Mouse (Mus musculus) heart, embryonic 13.5 days (tissue): Measurements from ENCODE around the gene Narf. TPM values are rescaled to one million over a fixed set of nuclear protein-coding genes. Genes with fewer than 3 reads are reported as not detected.

Experiments used
- ATAC-seq: fragments of 200-750 bp; cut with Nextera tagmentation; 2 replicates; pipeline ENCODE4 v1.8.0; 2017; ENCODE audit warnings: moderate TSS enrichment; ENCODE audit not compliant: insufficient number of reproducible peaks, low FRiP score, low TSS enrichment; ENCODE audit errors: extremely low read depth
- H3K27ac ChIP-seq: fragments of 300-500 bp; sonication (generic); replicated peaks from 2 replicates; pipeline ENCODE4 v1.5.1; 2015; ENCODE audit warnings: moderate library complexity, mild to moderate bottlenecking, inconsistent platforms
- H3K27me3 ChIP-seq: fragments of 300-500 bp; sonication (generic); replicated peaks from 2 replicates; pipeline ENCODE4 v1.6.1; 2015; ENCODE audit warnings: mild to moderate bottlenecking, inconsistent platforms
- H3K36me3 ChIP-seq: fragments of 300-500 bp; sonication (generic); 2 replicates; pipeline ENCODE4 v1.6.1; 2015; ENCODE audit warnings: mild to moderate bottlenecking, inconsistent platforms
- H3K4me1 ChIP-seq: fragments of 300-500 bp; sonication (generic); 2 replicates; pipeline ENCODE4 v1.6.1; 2015; ENCODE audit warnings: inconsistent platforms
- H3K4me2 ChIP-seq: fragments of 300-500 bp; sonication (generic); 2 replicates; pipeline ENCODE4 v1.6.1; 2015; ENCODE audit warnings: inconsistent platforms, mild to moderate bottlenecking, moderate library complexity
- H3K4me3 ChIP-seq: fragments of 300-500 bp; sonication (generic); 2 replicates; pipeline ENCODE4 v1.5.1; 2015; ENCODE audit warnings: moderate library complexity, mild to moderate bottlenecking, inconsistent platforms
- H3K9ac ChIP-seq: fragments of 300-500 bp; sonication (generic); 2 replicates; pipeline ENCODE4 v1.6.1; 2015; ENCODE audit warnings: inconsistent platforms, mild to moderate bottlenecking, moderate library complexity
- H3K9me3 ChIP-seq: fragments of 300-500 bp; sonication (generic); 2 replicates; pipeline ENCODE4 v1.6.1; 2016; ENCODE audit warnings: inconsistent platforms
- WGBS: fragments of 180-500 bp; shearing (Covaris S2); methylation state at CpG from one replicate; pipeline ENCODE4 v1.1.7; 2015; ENCODE audit warnings: mixed read lengths; 5-methylcytosine and 5-hydroxymethylcytosine counted together
- polyA plus RNA-seq: library from polyadenylated mRNA; unstranded; fragments of >200 nt; fragmentation: Nextera tagmentation; extraction: Ambion mirVana; gene quantifications from 2 replicates; pipeline ENCODE4 v1.2.1, GENCODE M21; 2015

Narf gene
- polyA plus RNA-seq, 1 experiment from 2014 or later, result 46.1 TPM

GRCm38 (mm10) chr11:121239669-121240068 lies 2.6 kb downstream of the Narf start:
- Histone ChIP-seq H3K9me3 (no peaks in the 10 kb centered on the region), H3K4me3 (peak overlapping the region; percentile 88), H3K4me1 (peaks cover 33% of the 10 kb centered on the region), H3K27ac (peak overlapping the region; percentile 34), H3K9ac (peak overlapping the region; percentile 41; the same call in 1 of the 2 replicates), H3K36me3 (peaks cover 51% of the 10 kb centered on the region), H3K4me2 (peak overlapping the region; percentile 74), H3K27me3 (no peaks in the 10 kb centered on the region)
- 54% methylated on average over 2 of the region's 2 CpGs for WGBS
- no peak for ATAC-seq

GRCm38 (mm10) chr11:121250196-121250595 lies 13.1 kb downstream of the Narf start:
- no peaks in the 10 kb centered on the region for H3K27me3 ChIP-seq
- ATAC-seq, result no peak
- 85% methylated on average over 8 of the region's 8 CpGs for WGBS
- no peak overlapping the region for H3K4me2 ChIP-seq
- no peaks in the 10 kb centered on the region for H3K4me1 ChIP-seq
- no peak overlapping the region for H3K4me3 ChIP-seq
- H3K9me3 ChIP-seq, result no peaks in the 10 kb centered on the region
- no peak overlapping the region for H3K27ac ChIP-seq
- no peak overlapping the region for H3K9ac ChIP-seq
- peaks cover 98% of the 10 kb centered on the region for H3K36me3 ChIP-seq

GRCm38 (mm10) chr11:121259160-121260100 lies 22.4 kb downstream of the Narf start, which contains the start of gene Foxk2:
Gene Foxk2, plus strand, starts transcription at chr11:121259990.
- 1% methylated on average over 68 of the region's 91 CpGs for WGBS
- no peaks in the 10 kb centered on the region for H3K9me3 ChIP-seq

GRCm38 (mm10) chr11:121260211-121260906 lies 23.3 kb downstream of the Narf start:
- H3K4me1 ChIP-seq, result peaks cover 26% of the 10 kb centered on the region
- 1% methylated on average over 46 of the region's 60 CpGs for WGBS
- no peaks in the 10 kb centered on the region for H3K9me3 ChIP-seq
- peak overlapping the region; percentile 97 for H3K4me2 ChIP-seq
- H3K27ac ChIP-seq, result peak overlapping the region; percentile 80
- no peaks in the 10 kb centered on the region for H3K27me3 ChIP-seq
- peak overlapping the region; percentile 99 for H3K4me3 ChIP-seq
- peaks cover 46% of the 10 kb centered on the region for H3K36me3 ChIP-seq
- peak; percentile 33 for ATAC-seq
- peak overlapping the region; percentile 99 for H3K9ac ChIP-seq

More at GRCm38 (mm10) chr11:121259160-121260100, 22.4 kb downstream of the Narf start, which contains the start of gene Foxk2:
- Histone ChIP-seq H3K4me3 (peak within 1 kb of the TSS; percentile 99), H3K4me2 (peak within 1 kb of the TSS; percentile 97), H3K4me1 (peaks cover 26% of the 10 kb centered on the region), H3K27me3 (no peaks in the 10 kb centered on the region), H3K27ac (peak within 1 kb of the TSS; percentile 91), H3K9ac (peak within 1 kb of the TSS; percentile 99), H3K36me3 (peaks cover 48% of the 10 kb centered on the region)
- ATAC-seq, result peak; percentile 96

GRCm38 (mm10) chr11:121261074-121261473 lies 24.0 kb downstream of the Narf start:
- no peak for ATAC-seq
- H3K9ac ChIP-seq, result peak overlapping the region; percentile 99
- H3K4me1 ChIP-seq, result peaks cover 26% of the 10 kb centered on the region
- H3K4me2 ChIP-seq, result peak overlapping the region; percentile 97
- H3K27me3 ChIP-seq, result no peaks in the 10 kb centered on the region
- no peaks in the 10 kb centered on the region for H3K9me3 ChIP-seq
- H3K27ac ChIP-seq, result no peak overlapping the region
- peak overlapping the region; percentile 99 for H3K4me3 ChIP-seq
- H3K36me3 ChIP-seq, result peaks cover 46% of the 10 kb centered on the region
- 42% methylated on average over 2 of the region's 2 CpGs for WGBS

GRCm38 (mm10) chr11:121277516-121277915 lies 40.5 kb downstream of the Narf start:
- no peak overlapping the region for H3K9ac ChIP-seq
- H3K4me3 ChIP-seq, result no peak overlapping the region
- no peaks in the 10 kb centered on the region for H3K27me3 ChIP-seq
- ATAC-seq, result no peak
- peaks cover 27% of the 10 kb centered on the region for H3K4me1 ChIP-seq
- H3K27ac ChIP-seq, result no peak overlapping the region
- H3K9me3 ChIP-seq, result no peaks in the 10 kb centered on the region
- peaks cover 27% of the 10 kb centered on the region for H3K36me3 ChIP-seq
- H3K4me2 ChIP-seq, result no peak overlapping the region
- 77% methylated on average over 8 of the region's 8 CpGs for WGBS

- no peak overlapping the region for H3K27ac ChIP-seq
- H3K4me3 ChIP-seq, result no peak overlapping the region
- H3K27me3 ChIP-seq, result no peaks in the 10 kb centered on the region
- no peak for ATAC-seq
- 93% methylated on average over 3 of the region's 3 CpGs for WGBS
- H3K36me3 ChIP-seq, result peaks cover 24% of the 10 kb centered on the region
- H3K4me2 ChIP-seq, result no peak overlapping the region
- peaks cover 32% of the 10 kb centered on the region for H3K4me1 ChIP-seq
- H3K9ac ChIP-seq, result no peak overlapping the region
- no peaks in the 10 kb centered on the region for H3K9me3 ChIP-seq
Measured at GRCm38 (mm10) chr11:121278011-121278410, 41.0 kb downstream of the Narf start.

GRCm38 (mm10) chr11:121282911-121283310 lies 45.9 kb downstream of the Narf start:
- no peaks in the 10 kb centered on the region for H3K9me3 ChIP-seq
- peak overlapping the region; percentile 5 for H3K9ac ChIP-seq
- peak overlapping the region; percentile 41 for H3K4me2 ChIP-seq
- H3K4me1 ChIP-seq, result peaks cover 44% of the 10 kb centered on the region
- 19% methylated on average over 6 of the region's 6 CpGs for WGBS
- H3K27me3 ChIP-seq, result no peaks in the 10 kb centered on the region
- peak overlapping the region; percentile 66 for H3K27ac ChIP-seq
- H3K36me3 ChIP-seq, result peaks cover 30% of the 10 kb centered on the region
- peak overlapping the region; percentile 0; the same call in 1 of the 2 replicates for H3K4me3 ChIP-seq
- no peak for ATAC-seq

GRCm38 (mm10) chr11:121289859-121290258 lies 52.8 kb downstream of the Narf start:
- Histone ChIP-seq H3K36me3 (peaks cover 97% of the 10 kb centered on the region), H3K4me2 (no peak overlapping the region), H3K9ac (no peak overlapping the region), H3K9me3 (no peaks in the 10 kb centered on the region), H3K27me3 (no peaks in the 10 kb centered on the region), H3K4me3 (no peak overlapping the region), H3K27ac (no peak overlapping the region), H3K4me1 (no peaks in the 10 kb centered on the region)
- no peak for ATAC-seq
- WGBS, result 88% methylated on average over 3 of the region's 3 CpGs

GRCm38 (mm10) chr11:121294771-121295170 lies 57.7 kb downstream of the Narf start:
- H3K4me2 ChIP-seq, result no peak overlapping the region
- ATAC-seq, result no peak
- no peak overlapping the region for H3K4me3 ChIP-seq
- H3K27me3 ChIP-seq, result no peaks in the 10 kb centered on the region
- WGBS, result 90% methylated on average over 5 of the region's 5 CpGs
- H3K36me3 ChIP-seq, result peaks cover 97% of the 10 kb centered on the region
- no peaks in the 10 kb centered on the region for H3K4me1 ChIP-seq
- H3K27ac ChIP-seq, result no peak overlapping the region
- no peak overlapping the region for H3K9ac ChIP-seq
- no peaks in the 10 kb centered on the region for H3K9me3 ChIP-seq

GRCm38 (mm10) chr11:121298493-121298892 lies 61.4 kb downstream of the Narf start:
- Histone ChIP-seq H3K4me3 (no peak overlapping the region), H3K4me2 (no peak overlapping the region), H3K27me3 (no peaks in the 10 kb centered on the region), H3K36me3 (peaks cover 96% of the 10 kb centered on the region), H3K9me3 (no peaks in the 10 kb centered on the region), H3K9ac (no peak overlapping the region), H3K27ac (no peak overlapping the region), H3K4me1 (no peaks in the 10 kb centered on the region)
- ATAC-seq, result no peak
- WGBS, result 89% methylated on average over 8 of the region's 8 CpGs
